In genomic region chr3:138144642-138145171, GRCm38 (mm10) we compare ENCODE assay signal across 8 mouse cellular contexts. TPM values are rescaled to one million over a fixed set of nuclear protein-coding genes. Genes with fewer than 3 reads are reported as not detected.
DNase-seq lines count a peak whose midpoint lies in the region; ATAC-seq and TF ChIP-seq lines count a peak whose summit lies in the region.

Gene Mttp (minus strand): TSS chr3:138144968.

- peak within 1 kb of the TSS; percentile 65 for H3K4me3 ChIP-seq in left cerebral cortex, adult 2 months

- DNase-seq in adrenal gland, adult (ENCODE audit: inconsistent age in 2 of 2, low spot score in 1 of 2) = peak; percentile 70 to 94
- DNase-seq in cerebellum, postnatal 4 days (ENCODE audit: low spot score in 2 of 2) = peak; percentile 58 to 76
- peak; percentile 71 to 91 for DNase-seq in frontal cortex, postnatal 36 days (ENCODE audit: low spot score in 2 of 2)
- peak; percentile 86 for DNase-seq in hindlimb bud, embryonic 11.5 days (ENCODE audit: extremely low spot score, low read depth, low spot score)
- peak; percentile 76 to 80 for DNase-seq in left cerebral cortex, adult 2 months (ENCODE audit: extremely low spot score in 1 of 2, low spot score in 2 of 2)
- peak; percentile 85 for DNase-seq in right cerebral cortex, adult 18-20 months
- DNase-seq in urinary bladder, postnatal 36 days (ENCODE audit: low spot score in 2 of 2) = peak; percentile 43 to 72

- intact Hi-C loops in left cerebral cortex, adult 2 months (cut with DNase I) = loop anchor here (1.0 to 5.0 kb wide), 4 partner anchors 153 to 366 kb away; partner anchors contain the start of gene Dnajb14

- H3K27ac ChIP-seq in left cerebral cortex, adult 2 months = peak within 1 kb of the TSS; percentile 99

- peak; percentile 57 for ATAC-seq in megakaryocyte, adult 5-6 weeks (ENCODE audit: poor library complexity, severe bottlenecking)

- peak; percentile 92 for TF ChIP-seq CTCF in left cerebral cortex, adult 2 months (IDR thresholded peaks at IDR 0.05)

RNA-seq across cellular contexts. Expression of gene Mttp, which starts in this region (rescaled TPM):
- total RNA-seq in left cerebral cortex, adult 2 months (2021) = 1 to 10 TPM; 6.2 to 6.5 TPM
- 1.0 and 1.2 TPM in 2 replicates for total RNA-seq in megakaryocyte, adult 5-6 weeks (2015)
- 1.1 and 1.2 TPM in 2 replicates for total RNA-seq in megakaryocyte, adult 5-6 weeks (2017)

Comparison
In these comparisons a context has a peak if more than half of its experiments do, and no peak if none do; other contexts are left out.
1. Peak in every context shown above with its lines: DNase-seq, ATAC-seq, H3K4me3 ChIP-seq and H3K27ac ChIP-seq.